8 mouse cellular contexts compared by ENCODE assay signal in the genomic region with DNA sequence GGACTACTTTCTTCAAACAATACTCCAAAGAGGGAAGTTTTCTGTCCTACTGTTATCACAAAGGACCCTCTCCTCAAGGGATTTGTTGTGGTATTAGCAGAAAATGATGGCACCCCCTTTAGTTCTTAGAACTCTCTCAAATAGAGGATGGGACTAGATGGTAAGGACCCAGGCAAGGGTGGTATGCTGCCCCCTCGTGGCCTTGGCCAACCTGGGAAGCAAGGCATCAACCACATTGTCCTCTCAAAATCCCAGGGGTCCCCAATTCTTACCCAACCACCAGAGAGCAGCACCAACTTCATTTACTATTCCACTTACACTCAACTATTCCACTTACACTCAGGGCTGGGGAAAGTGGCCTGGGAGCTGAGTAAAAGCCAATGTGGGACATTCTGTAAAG. TPM values are rescaled to one million over a fixed set of nuclear protein-coding genes. Genes with fewer than 3 reads are reported as not detected.
A peak's percentile ranks its signal among the peaks of the same experiment; 100 is the strongest.
DNase-seq lines count a peak whose midpoint lies in the region; ATAC-seq lines count a peak whose summit lies in the region.

No protein-coding gene starts in this region.

- peak; percentile 58; the same call in 1 of the 2 replicates for ATAC-seq in midbrain, embryonic 11.5 days (ENCODE audit: low FRiP score)
- no peak for ATAC-seq in midbrain, embryonic 13.5 days
- peak; percentile 64; the same call in 1 of the 2 replicates for ATAC-seq in cerebellum, adult (ENCODE audit: insufficient number of reproducible peaks, low FRiP score, low TSS enrichment)
- ATAC-seq in forebrain, embryonic 15.5 days (replicated peaks), result 0 out of 2 replicates have a peak, but pooled peaks have one; percentile 48
- peak; percentile 50; the same call in 1 of the 2 replicates for ATAC-seq in hindbrain, embryonic 16.5 days
- peak; percentile 94 for ATAC-seq in megakaryocyte progenitor cell, adult 5-6 weeks (replicated peaks; ENCODE audit: poor library complexity)

- peaks cover 7% of the 10 kb centered on the region for H3K36me3 ChIP-seq in midbrain, embryonic 11.5 days (ENCODE audit: control insufficient read depth, insufficient read depth, low read length)
- peaks cover 33% of the 10 kb centered on the region for H3K36me3 ChIP-seq in midbrain, embryonic 13.5 days
- peaks cover 34% of the 10 kb centered on the region for H3K36me3 ChIP-seq in forebrain, embryonic 15.5 days
- H3K36me3 ChIP-seq in hindbrain, embryonic 16.5 days (ENCODE audit: control insufficient read depth, insufficient read depth, low read length), result peaks cover 22% of the 10 kb centered on the region
- peaks cover 5% of the 10 kb centered on the region for H3K36me3 ChIP-seq in splenic B cell, adult 2 months (ENCODE audit: control insufficient read depth, insufficient read depth, low read length, poor library complexity, severe bottlenecking)

- peaks cover 1% of the 10 kb centered on the region; the same call in 1 of the 2 replicates for H3K27me3 ChIP-seq in midbrain, embryonic 11.5 days (ENCODE audit: control insufficient read depth, insufficient read depth, low read length)
- peaks cover 16% of the 10 kb centered on the region for H3K27me3 ChIP-seq in midbrain, embryonic 13.5 days
- H3K27me3 ChIP-seq in forebrain, embryonic 15.5 days, result peaks cover 7% of the 10 kb centered on the region
- H3K27me3 ChIP-seq in hindbrain, embryonic 16.5 days (replicated peaks; ENCODE audit: control insufficient read depth, insufficient read depth, low read length), result peaks cover under 1% of the 10 kb centered on the region
- no peaks in the 10 kb centered on the region for H3K27me3 ChIP-seq in splenic B cell, adult 2 months (ENCODE audit: control insufficient read depth, insufficient read depth, low read length, poor library complexity, severe bottlenecking)

- H3K4me2 ChIP-seq in midbrain, embryonic 11.5 days, result no peak overlapping the region
- H3K4me2 ChIP-seq in midbrain, embryonic 13.5 days (replicated peaks), result no peak overlapping the region
- H3K4me2 ChIP-seq in forebrain, embryonic 15.5 days (replicated peaks), result no peak overlapping the region
- H3K4me2 ChIP-seq in hindbrain, embryonic 16.5 days (ENCODE audit: low read length), result no peak overlapping the region

- no peaks in the 10 kb centered on the region for H3K4me1 ChIP-seq in midbrain, embryonic 11.5 days (ENCODE audit: control insufficient read depth, insufficient read depth, low read length)
- H3K4me1 ChIP-seq in midbrain, embryonic 13.5 days (replicated peaks), result no peaks in the 10 kb centered on the region
- H3K4me1 ChIP-seq in forebrain, embryonic 15.5 days, result no peaks in the 10 kb centered on the region
- H3K4me1 ChIP-seq in hindbrain, embryonic 16.5 days (ENCODE audit: control insufficient read depth, insufficient read depth, low read depth, low read length), result no peaks in the 10 kb centered on the region

- DNase-seq in midbrain, embryonic 11.5 days (ENCODE audit: low spot score, missing footprints), result peak; percentile 85
- DNase-seq in layer of hippocampus, postnatal 14 days (ENCODE audit: low spot score in 2 of 2), result peak; percentile 71 to 84
- peak; percentile 70 for DNase-seq in splenic B cell, adult 2 months (ENCODE audit: low read depth, low spot score)

- H3K27ac ChIP-seq in midbrain, embryonic 11.5 days (ENCODE audit: low read depth, low read length), result no peak overlapping the region
- H3K27ac ChIP-seq in midbrain, embryonic 13.5 days, result no peak overlapping the region
- H3K27ac ChIP-seq in forebrain, embryonic 15.5 days (replicated peaks), result no peak overlapping the region
- H3K27ac ChIP-seq in hindbrain, embryonic 16.5 days (ENCODE audit: low read depth, low read length), result no peak overlapping the region

- no peak overlapping the region for H3K4me3 ChIP-seq in midbrain, embryonic 11.5 days (ENCODE audit: low read depth, low read length)
- H3K4me3 ChIP-seq in midbrain, embryonic 13.5 days (replicated peaks), result no peak overlapping the region
- no peak overlapping the region for H3K4me3 ChIP-seq in forebrain, embryonic 15.5 days
- H3K4me3 ChIP-seq in hindbrain, embryonic 16.5 days (ENCODE audit: low read length), result no peak overlapping the region

- no peaks in the 10 kb centered on the region for H3K9me3 ChIP-seq in midbrain, embryonic 11.5 days (ENCODE audit: control insufficient read depth, low read length)
- no peaks in the 10 kb centered on the region for H3K9me3 ChIP-seq in midbrain, embryonic 13.5 days
- no peaks in the 10 kb centered on the region for H3K9me3 ChIP-seq in forebrain, embryonic 15.5 days
- no peaks in the 10 kb centered on the region for H3K9me3 ChIP-seq in hindbrain, embryonic 16.5 days (ENCODE audit: control insufficient read depth, low read length)

- 0% methylated on average over 1 of the region's 1 CpGs for WGBS in midbrain, embryonic 11.5 days
- WGBS in midbrain, embryonic 13.5 days, result 0% methylated on average over 1 of the region's 1 CpGs
- 0% methylated on average over 1 of the region's 1 CpGs for WGBS in forebrain, embryonic 15.5 days
- 0% methylated on average over 1 of the region's 1 CpGs for WGBS in hindbrain, embryonic 16.5 days

- no peak overlapping the region for H3K9ac ChIP-seq in midbrain, embryonic 11.5 days (ENCODE audit: low read length)
- no peak overlapping the region for H3K9ac ChIP-seq in midbrain, embryonic 13.5 days (replicated peaks)
- no peak overlapping the region for H3K9ac ChIP-seq in forebrain, embryonic 15.5 days (replicated peaks)
- H3K9ac ChIP-seq in hindbrain, embryonic 16.5 days (ENCODE audit: low read depth, low read length), result no peak overlapping the region

RNA-seq across cellular contexts. Expression of gene Kcnq4, which starts 6.9 kb away (rescaled TPM):
- polyA plus RNA-seq in midbrain, embryonic 11.5 days (2014; fragmentation: Nextera tagmentation; extraction: Ambion mirVana), result 1.9 and 2.3 TPM in 2 replicates
- 3.2 and 3.9 TPM in 2 replicates for polyA plus RNA-seq in midbrain, embryonic 13.5 days (2015; fragmentation: Nextera tagmentation; extraction: Ambion mirVana)
- polyA plus RNA-seq in forebrain, embryonic 15.5 days (2015; fragmentation: Nextera tagmentation; extraction: Ambion mirVana), result 8.8 TPM in 2 replicates
- polyA plus RNA-seq in hindbrain, embryonic 16.5 days (2015; fragmentation: Nextera tagmentation; extraction: Ambion mirVana), result 7.5 and 7.8 TPM in 2 replicates
- 1 to 10 TPM; 7.4 TPM for total RNA-seq in layer of hippocampus, postnatal 14 days (2021)
- not detected in 2 replicates for total RNA-seq in megakaryocyte progenitor cell, adult 5-6 weeks (2015)
- not detected in 2 replicates for total RNA-seq in megakaryocyte progenitor cell, adult 5-6 weeks (2017)
